Mouse (Mus musculus) right cerebral cortex, postnatal 14 days (tissue): ENCODE data around the gene En1.

Experiments used
- DNase-seq: peaks from one replicate; pipeline ENCODE4 v3.0.0; 2022

Gene En1

DNA sequence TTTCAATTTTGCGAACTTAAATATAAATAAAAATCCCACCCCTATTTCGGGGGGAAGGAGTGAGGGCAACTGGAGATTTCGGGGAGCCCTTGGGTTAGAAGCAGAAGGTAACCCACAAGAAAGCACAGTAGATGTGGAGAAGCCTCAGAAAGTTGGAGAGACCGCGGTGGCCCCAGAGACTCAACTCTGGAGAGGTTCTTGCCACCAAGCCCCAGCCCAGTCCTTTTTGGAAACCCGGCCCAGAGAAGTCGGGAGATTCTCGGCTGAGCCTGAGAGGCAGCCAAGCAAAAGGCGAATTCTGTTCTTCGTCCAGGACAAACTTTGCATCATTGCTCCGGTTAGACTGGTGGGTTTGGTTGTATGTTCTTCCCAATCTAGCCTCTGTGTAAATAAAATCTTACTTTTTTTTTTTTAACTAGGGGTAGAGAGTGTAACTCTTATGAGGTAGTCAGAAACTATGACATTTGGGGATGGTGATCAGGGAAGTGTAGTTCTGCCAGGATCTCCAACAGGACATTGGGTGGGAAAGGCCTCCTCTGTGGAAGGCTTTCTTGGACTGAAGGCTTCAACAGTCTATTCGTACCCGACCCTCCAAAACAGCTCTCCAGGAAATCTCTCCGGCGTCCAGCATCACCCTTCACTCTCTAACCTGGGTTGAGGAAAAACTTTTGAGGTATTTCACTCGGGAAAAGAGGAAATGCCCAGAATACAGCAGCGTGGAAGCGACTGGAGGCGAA is 1.5 kb upstream of the En1 start:
- no peak for DNase-seq

DNA sequence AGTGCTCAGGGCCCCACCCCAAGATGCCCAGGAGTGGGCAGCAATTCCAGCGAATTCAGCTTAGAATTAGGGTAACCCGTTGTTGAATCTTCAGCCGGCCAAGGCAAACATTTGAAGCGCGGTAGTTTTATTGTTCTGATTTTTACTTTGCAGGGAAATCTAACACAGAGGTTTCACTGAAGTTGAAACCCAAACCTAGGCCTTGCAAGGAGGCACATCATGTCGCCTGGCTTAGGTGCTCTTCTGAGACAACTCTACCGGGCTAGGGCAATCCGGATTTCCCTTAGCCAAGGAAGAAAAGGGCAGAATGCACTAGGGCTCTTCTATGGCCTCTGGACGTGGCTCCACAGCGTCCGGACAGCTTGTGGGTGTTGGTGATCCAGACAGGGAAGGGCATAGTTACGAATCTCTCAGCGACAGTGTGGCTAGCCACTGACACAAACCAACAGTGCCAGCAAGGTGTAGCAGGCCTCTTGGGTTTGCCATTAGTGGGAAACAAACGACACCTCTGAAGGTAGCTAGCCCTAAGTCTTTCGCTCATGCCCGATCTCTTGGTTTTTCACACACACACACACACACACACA is 873 bp upstream of the En1 start:
- DNase-seq: no peak

DNA sequence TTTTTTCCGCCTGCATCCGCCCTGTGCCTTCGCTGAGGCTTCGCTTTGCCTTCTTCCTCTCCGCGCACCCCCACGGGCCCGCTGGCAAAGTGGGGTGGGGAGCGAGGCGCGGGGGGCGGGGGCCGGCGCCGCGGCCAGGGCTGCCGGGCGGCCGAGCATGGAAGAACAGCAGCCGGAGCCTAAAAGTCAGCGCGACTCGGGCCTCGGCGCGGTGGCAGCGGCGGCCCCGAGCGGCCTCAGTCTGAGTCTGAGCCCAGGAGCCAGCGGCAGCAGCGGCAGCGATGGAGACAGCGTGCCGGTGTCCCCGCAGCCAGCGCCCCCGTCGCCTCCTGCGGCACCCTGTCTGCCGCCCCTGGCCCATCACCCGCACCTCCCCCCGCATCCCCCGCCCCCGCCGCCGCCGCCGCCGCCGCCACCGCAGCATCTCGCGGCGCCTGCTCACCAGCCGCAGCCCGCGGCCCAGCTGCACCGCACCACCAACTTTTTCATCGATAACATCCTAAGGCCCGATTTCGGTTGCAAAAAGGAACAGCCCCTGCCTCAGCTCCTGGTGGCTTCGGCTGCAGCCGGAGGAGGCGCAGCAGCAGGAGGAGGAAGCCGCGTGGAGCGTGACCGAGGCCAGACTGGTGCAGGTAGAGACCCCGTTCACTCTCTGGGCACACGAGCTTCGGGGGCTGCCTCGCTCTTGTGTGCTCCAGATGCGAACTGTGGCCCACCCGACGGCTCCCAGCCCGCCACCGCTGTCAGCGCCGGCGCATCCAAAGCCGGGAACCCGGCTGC is 848 bp downstream of the En1 start:
- no peak for DNase-seq

DNA sequence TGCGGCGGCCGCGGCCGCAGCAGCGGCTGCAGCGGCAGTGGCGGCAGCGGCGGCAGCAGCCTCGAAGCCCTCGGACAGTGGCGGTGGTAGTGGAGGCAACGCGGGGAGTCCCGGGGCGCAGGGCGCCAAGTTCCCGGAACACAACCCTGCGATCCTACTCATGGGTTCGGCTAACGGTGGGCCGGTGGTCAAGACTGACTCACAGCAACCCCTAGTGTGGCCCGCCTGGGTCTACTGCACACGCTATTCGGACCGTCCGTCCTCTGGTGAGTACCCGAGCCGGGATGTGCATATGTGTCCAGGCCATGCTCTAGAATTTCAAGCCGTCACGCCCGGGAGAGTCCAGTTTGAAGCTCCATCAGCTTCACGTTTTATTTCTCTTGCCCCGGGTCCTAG is 1.4 kb downstream of the En1 start:
- DNase-seq: no peak

DNA sequence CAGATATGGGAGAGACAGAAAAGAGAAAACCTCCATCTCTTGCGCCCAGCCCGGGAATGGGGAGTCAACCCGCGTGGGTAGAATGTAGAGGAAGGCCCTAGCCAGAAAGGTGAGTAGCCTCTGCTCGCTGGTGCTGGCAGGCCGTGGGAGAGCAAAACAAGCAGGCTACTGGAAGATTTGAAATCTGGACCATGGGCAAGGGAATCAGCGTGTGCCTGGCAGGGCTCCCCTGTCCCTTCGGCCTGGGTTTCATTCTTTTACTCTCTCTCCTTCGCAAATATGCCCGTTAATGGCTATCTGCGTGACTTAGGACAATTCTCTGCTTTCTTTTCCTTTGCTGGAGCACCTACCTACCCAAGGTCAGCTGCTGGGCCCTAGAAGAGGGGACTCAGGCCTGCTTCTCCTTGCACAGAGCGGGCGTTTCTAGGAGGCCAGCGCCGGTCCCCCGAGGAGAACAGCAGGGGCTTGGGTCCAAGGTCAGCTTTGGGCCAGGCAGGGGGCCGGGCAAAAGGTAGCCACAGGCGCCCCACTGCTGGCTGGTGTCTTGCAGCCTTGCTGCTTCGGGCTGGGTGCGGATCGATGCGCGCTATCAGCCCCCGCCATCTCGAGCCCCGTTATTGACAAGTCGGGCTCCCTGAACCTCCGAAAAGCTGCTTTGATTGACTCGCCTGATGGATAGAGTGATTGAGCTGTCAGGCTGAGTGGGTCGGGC is 2.4 kb downstream of the En1 start:
- no peak for DNase-seq

DNA sequence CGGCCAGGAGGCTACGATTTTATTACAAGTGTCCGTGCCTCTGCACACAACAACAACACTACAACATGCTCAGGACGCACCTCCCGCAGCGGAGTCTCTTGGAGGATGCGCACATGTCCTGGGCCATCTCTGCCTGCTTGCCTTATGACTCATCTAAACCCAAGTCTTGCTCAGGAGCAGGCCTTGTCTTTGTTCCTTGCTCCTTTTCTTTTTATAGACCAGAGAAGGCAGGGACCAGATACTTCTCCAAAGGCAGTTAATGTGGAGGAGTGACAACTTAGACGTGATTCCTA is 2.9 kb downstream of the En1 start:
- DNase-seq: no peak

DNA sequence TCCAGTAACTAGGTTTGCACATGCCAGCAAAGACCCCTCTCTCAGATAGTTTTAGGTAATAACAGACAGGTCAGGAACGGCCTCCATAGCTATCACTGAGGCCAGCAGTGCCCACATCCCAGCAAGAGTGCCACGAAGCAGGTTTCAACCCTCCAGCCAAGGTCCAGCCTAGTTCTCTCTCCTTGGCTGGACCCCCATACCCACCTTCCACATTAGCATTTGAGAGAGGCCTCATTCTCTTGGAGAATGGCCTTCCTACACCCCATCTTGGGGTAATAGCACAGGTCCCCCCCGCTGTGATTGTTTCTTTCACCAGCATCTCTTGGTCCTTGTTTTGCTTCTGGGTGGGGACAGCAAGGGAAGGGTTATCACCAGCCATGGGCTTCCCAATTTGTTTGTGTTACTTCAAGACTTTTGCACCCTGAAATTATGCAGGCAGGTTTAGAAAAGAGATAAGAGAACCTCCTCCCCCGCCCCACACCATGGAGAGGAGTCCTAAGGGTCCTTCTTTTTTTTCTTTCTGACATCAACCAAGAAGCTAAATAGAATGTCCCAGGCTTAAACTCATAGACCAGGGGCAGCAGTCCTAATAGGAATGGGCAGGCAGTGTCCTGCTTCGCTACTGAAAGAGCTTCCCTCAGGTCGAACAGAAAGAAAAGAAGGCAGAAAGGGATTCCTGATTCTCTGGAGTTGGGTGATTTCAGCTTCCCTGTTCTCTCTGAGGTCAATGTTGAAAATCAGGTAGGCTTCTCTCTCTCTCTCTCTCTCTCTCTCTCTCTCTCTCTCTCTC is 3.5 kb downstream of the En1 start:
- DNase-seq: no peak

DNA sequence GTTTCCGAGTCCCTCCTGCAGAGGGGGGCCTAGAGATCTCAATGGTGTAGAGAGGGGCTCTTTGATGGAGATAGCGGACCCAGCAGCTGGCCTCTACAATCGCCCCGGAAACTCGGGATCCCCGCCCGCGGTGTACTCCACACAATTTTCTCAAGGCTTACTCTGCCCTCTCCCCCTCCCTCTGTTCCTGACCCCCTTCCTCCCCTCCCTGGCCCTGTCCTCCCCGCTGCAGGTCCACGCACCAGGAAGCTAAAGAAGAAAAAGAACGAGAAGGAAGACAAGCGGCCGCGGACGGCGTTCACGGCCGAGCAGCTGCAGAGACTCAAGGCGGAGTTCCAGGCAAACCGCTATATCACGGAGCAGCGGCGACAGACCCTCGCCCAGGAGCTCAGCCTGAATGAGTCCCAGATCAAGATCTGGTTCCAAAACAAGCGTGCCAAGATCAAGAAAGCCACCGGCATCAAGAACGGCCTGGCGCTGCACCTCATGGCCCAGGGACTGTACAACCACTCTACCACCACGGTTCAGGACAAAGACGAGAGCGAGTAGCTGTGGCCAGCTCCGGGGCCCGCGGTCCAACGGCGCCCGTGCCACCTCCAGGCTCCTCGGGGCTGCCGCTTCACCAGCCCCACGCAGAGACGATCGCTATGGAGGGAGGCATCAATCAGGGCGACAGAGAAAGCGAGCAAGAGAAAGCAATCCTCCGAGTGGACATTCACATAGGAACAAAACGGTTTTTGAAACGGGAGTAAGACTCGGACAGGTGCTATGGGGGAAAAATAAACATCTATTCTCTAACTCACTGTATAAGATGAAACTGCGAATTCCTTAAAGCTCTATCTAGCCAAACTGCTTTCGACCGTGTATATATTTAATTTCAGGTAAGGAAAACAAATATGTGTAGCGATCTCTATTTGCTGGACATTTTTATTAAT is 4.7 kb downstream of the En1 start:
- DNase-seq: no peak

DNA sequence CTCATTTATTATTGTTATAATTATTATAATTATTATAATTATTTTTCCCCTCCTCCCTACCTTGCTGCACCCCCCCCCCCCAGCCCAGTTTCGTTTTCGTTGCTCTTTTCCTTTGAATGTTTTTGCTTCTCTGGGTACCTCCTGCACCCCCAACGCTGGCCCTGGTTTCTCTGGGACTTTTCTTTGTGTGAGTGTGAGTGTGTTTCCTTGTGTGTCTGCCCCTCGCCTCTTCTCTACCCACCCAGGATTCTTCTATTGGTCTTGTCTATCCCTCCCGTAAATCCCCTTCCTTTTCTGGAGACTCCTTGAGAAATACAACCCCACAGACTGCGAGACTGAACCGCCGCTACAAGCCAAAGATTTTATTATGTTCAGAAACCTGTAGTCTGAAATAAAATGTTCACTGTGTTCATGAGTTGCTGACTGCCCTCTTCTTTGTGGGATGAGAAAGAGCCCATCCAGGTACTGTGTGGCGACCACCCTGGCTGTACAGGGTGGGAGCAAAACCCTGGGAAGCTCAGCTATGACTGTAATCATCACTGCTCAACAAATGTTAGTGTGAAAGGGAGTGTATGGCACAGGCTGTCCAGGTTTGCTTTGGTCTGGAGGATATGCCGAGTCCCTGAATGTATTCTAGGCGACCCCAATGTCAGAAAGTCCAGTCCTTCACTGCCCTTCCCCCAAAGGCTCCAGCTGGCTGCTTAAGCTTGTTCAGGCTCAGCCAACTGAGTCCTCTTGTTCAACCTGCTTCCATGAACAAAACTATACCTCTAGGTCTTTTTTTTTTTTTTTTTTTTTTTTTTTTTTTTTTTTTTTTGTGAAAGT is 5.6 kb downstream of the En1 start:
- DNase-seq: no peak

DNA sequence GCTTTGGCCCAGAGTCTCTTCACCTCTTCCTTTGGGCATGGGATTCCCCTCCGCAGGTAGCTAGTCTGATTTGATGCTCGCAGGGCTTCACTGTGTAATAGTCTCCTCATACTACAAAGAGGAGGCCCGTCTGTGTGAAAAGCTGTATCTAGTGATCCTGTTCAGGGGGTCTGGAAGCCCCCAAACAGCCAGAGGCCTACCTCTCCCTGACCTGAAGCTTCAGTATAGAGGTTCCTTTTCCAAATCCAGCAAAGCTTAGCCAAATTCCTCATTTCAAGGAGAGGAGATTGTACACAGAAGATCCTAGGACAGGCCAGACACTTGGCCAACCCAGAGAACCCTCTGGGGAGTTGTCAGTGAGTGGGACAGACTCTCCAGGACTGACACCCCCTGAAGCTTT is 6.2 kb downstream of the En1 start:
- no peak for DNase-seq

DNA sequence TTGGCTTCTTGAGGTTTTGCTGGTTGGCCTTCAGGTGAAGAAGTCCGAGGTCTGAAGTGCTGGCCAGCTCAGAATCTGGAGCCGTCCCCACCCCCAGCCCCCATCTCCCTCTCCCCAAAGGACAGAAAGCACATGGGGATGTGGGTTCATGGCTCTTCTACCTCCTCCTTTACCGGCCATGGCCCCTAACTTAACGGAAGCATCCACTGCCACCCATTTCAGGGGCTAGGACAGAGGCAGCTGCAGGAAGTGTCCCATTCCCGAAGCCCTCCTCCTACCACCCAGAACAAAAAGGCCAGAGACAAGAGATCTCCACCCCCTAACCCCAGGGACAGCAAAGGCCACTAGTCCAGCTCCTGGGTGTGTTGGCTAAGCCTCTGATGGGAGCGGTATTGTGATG is 7.4 kb downstream of the En1 start:
- no peak for DNase-seq

DNA sequence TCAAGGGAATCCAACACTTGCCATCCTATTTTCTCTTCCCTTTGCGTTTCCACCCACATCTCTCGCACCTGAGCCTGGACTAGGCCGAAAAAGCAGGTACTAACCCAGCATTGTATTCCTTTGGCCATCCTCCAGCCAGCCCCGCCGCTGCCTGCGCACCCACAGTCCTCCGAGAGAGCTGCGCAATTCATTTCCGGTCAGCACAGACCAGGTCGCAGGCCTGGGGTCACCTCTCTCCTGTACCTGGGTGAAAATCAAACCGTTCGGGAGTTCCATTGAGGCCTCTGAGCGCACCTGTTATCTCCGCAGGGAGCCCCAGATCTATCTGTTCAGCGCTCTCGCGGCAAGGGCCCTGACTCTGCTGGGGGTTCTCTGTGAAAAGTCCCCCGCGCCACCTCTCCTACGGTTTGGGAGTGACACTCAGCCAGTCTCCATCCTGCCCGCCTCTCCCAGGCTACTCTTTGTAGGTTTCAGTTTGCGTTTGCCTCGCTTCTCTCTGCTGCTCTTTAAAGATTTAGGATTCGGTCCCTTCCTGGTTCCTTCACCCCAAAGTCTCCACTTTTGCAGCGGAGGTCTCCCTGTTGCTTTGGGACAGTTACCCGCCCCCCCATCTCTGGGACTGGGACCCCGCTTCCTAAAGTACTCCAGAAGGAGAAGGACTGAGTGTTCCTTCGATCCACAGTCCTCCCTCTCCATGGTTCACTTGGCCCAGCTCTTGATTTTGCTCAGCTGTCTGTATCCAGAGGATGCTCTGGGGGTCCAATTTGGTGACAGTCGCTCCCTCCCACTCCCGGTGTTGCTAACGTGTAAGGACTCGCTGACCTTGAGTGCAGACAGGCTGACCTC is 11.5 kb downstream of the En1 start:
- DNase-seq: no peak

DNA sequence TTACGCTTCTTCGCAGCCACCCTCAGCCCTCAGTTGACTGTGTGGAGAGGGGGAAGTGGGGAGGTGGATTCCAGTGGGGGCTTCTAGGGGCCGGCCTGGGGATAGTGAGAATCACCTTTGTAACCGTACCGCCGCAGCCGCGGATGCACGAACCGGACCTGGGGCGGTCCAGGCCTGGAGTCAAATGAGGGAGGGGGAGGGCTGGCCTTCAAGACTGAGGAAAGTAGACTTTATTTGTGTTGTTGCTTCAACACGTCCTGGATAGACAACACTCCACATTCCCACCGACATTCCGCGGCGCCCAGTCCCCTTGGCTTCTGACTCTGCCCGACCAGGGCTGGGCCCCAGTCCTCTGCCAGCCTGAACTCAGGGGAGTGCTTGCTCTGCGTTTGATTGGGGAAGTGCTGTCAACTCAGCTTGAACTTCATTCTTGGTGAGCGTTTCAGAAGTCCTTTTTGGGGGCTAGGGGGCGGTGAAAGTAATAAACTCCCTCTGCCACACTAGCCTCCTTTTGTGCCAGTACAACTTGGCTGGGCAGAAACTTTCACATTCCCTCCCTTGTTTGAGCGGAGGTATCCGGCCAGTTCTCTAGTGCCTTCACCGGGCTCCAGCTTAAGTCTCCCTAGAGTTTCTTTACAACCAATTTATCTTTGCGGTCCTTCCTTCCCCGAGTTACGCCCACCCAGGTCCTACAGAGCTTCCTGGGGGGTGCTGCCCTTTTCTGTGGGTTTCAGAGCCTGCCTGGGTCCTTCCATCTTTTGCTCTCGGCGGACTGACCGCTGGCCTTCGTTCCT is 12.3 kb downstream of the En1 start:
- DNase-seq: no peak

DNA sequence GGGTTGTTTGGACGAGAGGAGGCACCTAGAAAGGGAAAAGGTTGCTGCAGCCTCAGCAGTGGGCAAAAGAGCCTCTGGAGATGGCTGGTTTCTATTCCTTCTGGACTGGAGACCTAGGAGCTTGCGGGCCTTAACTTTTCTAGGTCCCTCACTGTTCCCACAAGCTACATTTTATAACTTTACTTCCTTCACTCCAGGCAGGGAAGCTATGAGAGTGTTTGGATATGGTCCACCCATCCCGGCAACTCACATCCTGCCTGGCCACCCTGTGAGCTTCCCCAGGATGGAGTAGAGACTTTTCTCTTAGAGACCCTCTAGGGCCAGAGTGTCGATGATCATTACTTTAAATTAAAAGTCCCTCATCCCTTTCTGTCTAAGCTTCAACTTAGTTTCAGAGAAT is 13.3 kb downstream of the En1 start:
- no peak for DNase-seq

DNA sequence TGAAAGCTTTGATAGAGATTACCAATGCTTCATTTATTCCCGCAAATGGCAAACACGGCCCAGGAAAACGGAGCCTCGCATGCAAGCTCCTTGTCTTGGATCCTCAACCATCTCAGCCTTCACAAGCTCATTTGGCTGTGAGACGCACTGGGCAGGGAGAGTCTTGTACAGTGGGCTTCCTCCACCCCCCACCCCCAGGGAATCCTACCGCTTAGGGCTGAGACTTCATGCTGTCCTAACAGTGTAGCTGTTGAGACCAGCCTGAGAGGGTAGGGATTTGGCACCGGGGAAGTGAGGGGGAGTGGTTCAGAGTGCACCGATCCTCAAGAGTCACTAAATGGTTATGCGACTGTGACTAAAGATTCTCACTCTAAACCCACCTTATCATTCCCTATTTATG is 13.7 kb downstream of the En1 start:
- no peak for DNase-seq

DNA sequence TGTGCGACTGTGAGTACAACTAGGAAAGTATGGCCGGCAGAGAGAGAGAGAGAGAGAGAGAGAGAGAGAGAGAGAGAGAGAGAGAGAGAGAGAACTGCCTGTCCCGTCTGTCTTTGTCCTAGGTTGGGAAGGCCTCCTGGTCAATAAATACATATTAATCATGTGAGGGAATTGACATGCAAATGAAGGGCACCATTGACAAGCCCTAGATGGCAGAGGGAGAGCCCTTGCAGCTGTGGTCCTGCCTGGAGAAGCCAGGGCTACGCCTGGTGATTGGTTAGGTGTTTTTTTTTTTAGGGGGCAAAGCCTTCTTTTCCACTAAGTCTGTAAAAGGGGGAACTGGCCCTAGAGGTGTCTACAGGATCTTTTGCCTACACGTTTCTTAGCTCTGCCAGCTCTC is 19.2 kb downstream of the En1 start:
- DNase-seq: no peak

DNA sequence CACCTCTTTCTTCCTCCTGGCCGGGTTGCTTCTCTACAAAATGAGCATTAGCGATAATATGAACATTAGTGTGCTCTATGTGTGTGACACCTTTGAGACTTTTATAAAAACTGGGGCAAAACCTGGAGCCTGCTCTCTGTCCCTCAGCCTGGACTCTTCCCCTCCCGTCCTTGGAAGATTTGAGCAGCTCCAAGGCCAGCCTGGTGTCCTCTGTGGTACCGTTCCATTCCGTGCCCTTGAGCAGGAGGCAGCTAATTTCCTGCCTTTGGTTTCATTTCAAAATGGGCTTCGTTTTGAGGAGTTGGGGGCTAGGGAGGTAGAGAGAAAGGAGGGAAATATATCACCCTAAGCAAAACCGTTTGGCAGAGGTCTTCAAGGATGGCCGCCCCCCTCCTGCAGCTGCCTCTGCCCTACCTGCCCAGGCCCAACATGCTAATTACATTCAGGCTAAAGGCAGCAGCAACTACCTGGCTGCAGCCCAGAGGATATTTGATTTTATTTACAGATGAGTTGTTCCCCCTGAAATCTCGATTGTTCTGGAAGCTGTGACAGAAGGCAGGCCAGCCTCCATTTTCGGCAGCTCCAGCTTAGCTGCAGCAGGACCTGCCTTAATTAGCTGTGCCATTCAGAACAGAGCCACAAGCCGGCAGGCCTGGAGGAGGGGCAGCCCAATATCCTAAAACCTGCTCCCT is 24.9 kb downstream of the En1 start:
- DNase-seq: no peak

DNA sequence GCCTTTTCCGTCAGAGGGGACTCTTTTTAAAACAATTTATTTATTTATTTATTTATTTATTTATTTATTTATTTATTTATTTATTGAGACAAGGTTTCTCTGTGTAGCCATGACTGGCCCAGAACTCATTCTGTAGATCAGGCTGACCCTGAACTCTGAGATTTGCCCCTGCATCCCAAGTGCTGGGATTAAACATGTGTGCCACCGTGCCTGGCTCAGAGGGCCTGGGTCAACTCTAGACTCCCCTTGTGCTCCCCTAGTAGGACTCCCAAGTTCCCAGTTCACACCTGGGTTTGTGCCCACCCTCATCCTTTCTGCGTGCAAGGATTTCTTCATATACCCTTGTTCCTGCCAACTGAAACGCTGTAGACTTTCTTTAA is 25.4 kb downstream of the En1 start:
- DNase-seq: no peak

DNA sequence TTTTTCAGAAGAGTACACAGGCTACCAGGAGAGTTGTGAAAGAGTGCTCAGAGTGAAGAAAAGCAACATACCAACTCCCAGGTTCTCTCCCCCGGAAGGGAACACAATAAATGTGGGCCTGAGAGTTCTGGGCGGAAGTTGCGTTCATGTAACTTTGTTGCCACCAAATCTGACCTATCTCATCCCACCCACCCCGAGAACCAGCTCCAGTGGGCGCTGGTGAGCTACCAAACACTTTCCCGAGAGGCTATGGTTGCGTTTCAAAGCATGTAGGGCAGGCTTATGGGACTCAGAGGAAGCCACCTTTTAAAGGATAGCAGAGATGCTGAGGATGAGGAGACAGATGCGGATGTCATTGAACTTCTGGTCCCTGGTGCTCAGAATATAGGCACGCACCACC is 26.6 kb downstream of the En1 start:
- no peak for DNase-seq
